Mouse (Mus musculus) heart, embryonic 11.5 days (tissue): Measurements from ENCODE around the gene Lypd1. TPM values are rescaled to one million over a fixed set of nuclear protein-coding genes. Genes with fewer than 3 reads are reported as not detected.

Experiments
- ATAC-seq: fragments of 200-750 bp; cut with Nextera tagmentation; replicated peaks from 2 replicates; pipeline ENCODE4 v1.8.0; 2017; ENCODE audit warnings: moderate library complexity; ENCODE audit not compliant: insufficient number of reproducible peaks, low FRiP score, low TSS enrichment
- H3K27ac ChIP-seq: fragments of 300-500 bp; sonication (generic); 2 replicates; pipeline ENCODE4 v1.5.1; 2014; ENCODE audit warnings: mild to moderate bottlenecking, low read depth, low read length
- H3K27me3 ChIP-seq: fragments of 300-500 bp; sonication (generic); 2 replicates; pipeline ENCODE4 v1.6.1; 2014; ENCODE audit warnings: mild to moderate bottlenecking, low read length, mixed read lengths; ENCODE audit not compliant: control insufficient read depth, insufficient read depth
- H3K36me3 ChIP-seq: fragments of 300-500 bp; sonication (generic); 2 replicates; pipeline ENCODE4 v1.6.1; 2014; ENCODE audit warnings: mild to moderate bottlenecking, low read length, moderate library complexity, mixed read lengths; ENCODE audit not compliant: control insufficient read depth, insufficient read depth
- H3K4me1 ChIP-seq: fragments of 300-500 bp; sonication (generic); 2 replicates; pipeline ENCODE4 v1.6.1; 2014; ENCODE audit warnings: low read length; ENCODE audit not compliant: control insufficient read depth, insufficient read depth
- H3K4me2 ChIP-seq: fragments of 300-500 bp; sonication (generic); 2 replicates; pipeline ENCODE4 v1.6.1; 2014; ENCODE audit warnings: mild to moderate bottlenecking, moderate library complexity
- H3K4me3 ChIP-seq: fragments of 300-500 bp; sonication (generic); 2 replicates; pipeline ENCODE4 v1.5.1; 2014; ENCODE audit warnings: low read depth, low read length
- H3K9ac ChIP-seq: fragments of 300-500 bp; sonication (generic); 2 replicates; pipeline ENCODE4 v1.6.1; 2014; ENCODE audit warnings: mild to moderate bottlenecking, low read depth, low read length, moderate library complexity
- H3K9me3 ChIP-seq: fragments of 300-500 bp; sonication (generic); replicated peaks from 2 replicates; pipeline ENCODE4 v1.6.1; 2016; ENCODE audit warnings: low read length; ENCODE audit not compliant: control insufficient read depth
- WGBS: fragments of 180-500 bp; shearing (Covaris S2); extraction: QIAGEN DNeasy Blood & Tissue Kit; methylation state at CpG from one replicate; pipeline ENCODE4 v1.1.7; 2014; ENCODE audit not compliant: insufficient replicate concordance; 5-methylcytosine and 5-hydroxymethylcytosine counted together
- polyA plus RNA-seq: library from polyadenylated mRNA; unstranded; fragments of >200 nt; fragmentation: Nextera tagmentation; extraction: Ambion mirVana; gene quantifications from 2 replicates; pipeline ENCODE4 v1.2.1, GENCODE M21; 2014

Lypd1 gene
- polyA plus RNA-seq, 1 experiment from 2014 or later: 1.1 TPM

GRCm38 (mm10) chr1:125839746-125840392 lies 73.0 kb downstream of the Lypd1 start:
- no peaks in the 10 kb centered on the region for H3K4me1 ChIP-seq
- no peaks in the 10 kb centered on the region for H3K36me3 ChIP-seq
- no peak for ATAC-seq
- WGBS: 61% methylated on average over 13 of the region's 13 CpGs
- H3K9me3 ChIP-seq: no peaks in the 10 kb centered on the region
- no peak overlapping the region for H3K9ac ChIP-seq
- no peak overlapping the region for H3K27ac ChIP-seq
- H3K27me3 ChIP-seq: no peaks in the 10 kb centered on the region
- no peak overlapping the region for H3K4me2 ChIP-seq
- no peak overlapping the region for H3K4me3 ChIP-seq

GRCm38 (mm10) chr1:125837507-125837906 lies 75.4 kb downstream of the Lypd1 start:
- no peak overlapping the region for H3K4me3 ChIP-seq
- H3K4me1 ChIP-seq: no peaks in the 10 kb centered on the region
- no peaks in the 10 kb centered on the region for H3K27me3 ChIP-seq
- H3K4me2 ChIP-seq: no peak overlapping the region
- ATAC-seq: no peak
- H3K27ac ChIP-seq: no peak overlapping the region
- 40% methylated on average over 1 of the region's 1 CpGs for WGBS
- no peak overlapping the region for H3K9ac ChIP-seq
- H3K9me3 ChIP-seq: no peaks in the 10 kb centered on the region
- no peaks in the 10 kb centered on the region for H3K36me3 ChIP-seq

GRCm38 (mm10) chr1:125823611-125824010 lies 89.3 kb downstream of the Lypd1 start:
- Histone ChIP-seq H3K4me1 (no peaks in the 10 kb centered on the region), H3K4me3 (no peak overlapping the region), H3K27ac (no peak overlapping the region), H3K4me2 (no peak overlapping the region), H3K9ac (no peak overlapping the region), H3K27me3 (no peaks in the 10 kb centered on the region), H3K36me3 (no peaks in the 10 kb centered on the region), H3K9me3 (no peaks in the 10 kb centered on the region)
- ATAC-seq: no peak
- WGBS: 76% methylated on average over 4 of the region's 4 CpGs

DNA sequence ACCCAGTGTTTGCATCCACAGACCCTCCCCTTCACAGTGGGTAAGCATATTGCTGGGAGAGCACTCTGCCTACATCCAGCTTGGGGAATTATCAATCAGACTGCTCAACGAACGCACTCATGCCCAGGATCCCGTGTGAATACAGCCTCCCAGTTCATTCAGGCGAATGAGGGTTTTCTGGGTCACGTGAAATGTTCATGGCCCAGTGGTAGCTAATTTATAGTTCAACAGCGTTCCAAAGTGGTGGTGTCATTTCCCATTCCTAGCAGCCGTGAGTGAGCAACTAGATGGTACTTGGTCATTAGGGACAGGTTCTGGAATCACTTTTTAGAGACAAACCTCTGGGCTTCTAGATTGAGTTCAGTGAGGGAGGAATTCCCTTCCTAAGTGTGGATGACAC lies 91.8 kb downstream of the Lypd1 start:
- Histone ChIP-seq H3K4me1 (no peaks in the 10 kb centered on the region), H3K27ac (no peak overlapping the region), H3K4me3 (no peak overlapping the region), H3K9ac (no peak overlapping the region), H3K9me3 (no peaks in the 10 kb centered on the region), H3K4me2 (no peak overlapping the region), H3K36me3 (no peaks in the 10 kb centered on the region), H3K27me3 (no peaks in the 10 kb centered on the region)
- 84% methylated on average over 7 of the region's 7 CpGs for WGBS
- ATAC-seq: no peak

Other genes starting within 250 kb of the Lypd1 start
- 2.8 and 3.5 TPM in 2 replicates for gene Gpr39, start 236.1 kb downstream of the Lypd1 start, polyA plus RNA-seq